Mouse (Mus musculus): Measurements from ENCODE around the gene Gm28308.

DNA sequence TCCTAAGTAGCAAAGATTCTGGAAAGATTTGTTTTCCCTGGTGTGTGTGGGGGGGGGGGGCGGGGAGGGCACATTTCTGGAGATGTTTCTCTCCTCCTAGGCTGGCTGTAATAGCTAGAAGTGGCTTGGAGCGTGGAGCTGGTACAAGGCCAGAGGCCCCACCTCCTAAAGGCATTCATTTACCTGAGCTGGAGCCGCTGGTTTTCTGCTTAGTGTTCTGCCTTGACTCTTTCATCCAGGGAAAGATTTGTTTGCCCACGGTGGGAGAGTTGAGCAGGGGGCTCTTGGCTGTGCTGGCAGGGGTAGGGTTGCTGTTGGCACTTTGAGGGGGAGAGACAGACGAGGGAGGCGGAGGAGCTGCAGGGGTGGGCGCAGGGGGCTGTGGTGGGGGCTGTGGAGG, 41.2 kb downstream of the Gm28308 start:
- TF ChIP-seq POLR2A (IDR thresholded peaks at IDR 0.05; ENCODE audit: low read depth, low read length), result no peak
- no peak for TF ChIP-seq CTCF (IDR thresholded peaks at IDR 0.05; ENCODE audit: extremely low read depth, insufficient read depth, insufficient read length, insufficient replicate concordance)
